Mouse (Mus musculus) mouse trophoblast stem cell (cell line): ENCODE data around the gene Olfr1140.

Experiments used
- in situ Hi-C, 2 experiments: fragments of 300-500 bp; cut with MseI, MboI; formaldehyde crosslinking; loops; 2 replicates in 1 of 2; 3 replicates in 1 of 2; pipeline ENCODE4 v1.15.1; 2025

Olfr1140 gene

GRCm38 (mm10) chr2:87743452-87743851 is at the start of gene Olfr1140:
Gene Olfr1140, plus strand, starts transcription at chr2:87743752.
- in situ Hi-C loops = no loop called here

- in situ Hi-C loops = no loop called here
These were observed 49.7 kb upstream of the Olfr1140 start, which contains the start of gene Olfr1136 for GRCm38 (mm10) chr2:87693847-87694246. Gene Olfr1136, minus strand, starts transcription at chr2:87693947.

GRCm38 (mm10) chr2:87713079-87713478 is 30.5 kb upstream of the Olfr1140 start, which contains the start of gene Olfr1137:
Gene Olfr1137, minus strand, starts transcription at chr2:87713179.
- in situ Hi-C loops = no loop called here

GRCm38 (mm10) chr2:87739878-87740277 is 3.7 kb upstream of the Olfr1140 start, which contains the start of gene Olfr1138:
Gene Olfr1138, minus strand, starts transcription at chr2:87739978.
- in situ Hi-C loops = no loop called here

GRCm38 (mm10) chr2:87753891-87754290 is 10.3 kb downstream of the Olfr1140 start, which contains the start of gene Olfr1141:
Gene Olfr1141, minus strand, starts transcription at chr2:87753991.
- in situ Hi-C loops = no loop called here

GRCm38 (mm10) chr2:87776143-87776542 is 32.6 kb downstream of the Olfr1140 start:
- in situ Hi-C loops = no loop called here

- in situ Hi-C loops = no loop called here
These were observed 35.6 kb downstream of the Olfr1140 start, which contains the start of gene Olfr152 for GRCm38 (mm10) chr2:87779183-87779582. Gene Olfr152, plus strand, starts transcription at chr2:87779483.
